Mouse (Mus musculus): ENCODE measurements around the gene Neto2. TPM values are rescaled to one million over a fixed set of nuclear protein-coding genes. Genes with fewer than 3 reads are reported as not detected.
A peak's percentile ranks its signal among the peaks of the same experiment; 100 is the strongest.

Gene Neto2
- polyA plus RNA-seq (2015; fragmentation: Nextera tagmentation; extraction: Ambion mirVana), result 0.43 and 0.47 TPM in 2 replicates

DNA sequence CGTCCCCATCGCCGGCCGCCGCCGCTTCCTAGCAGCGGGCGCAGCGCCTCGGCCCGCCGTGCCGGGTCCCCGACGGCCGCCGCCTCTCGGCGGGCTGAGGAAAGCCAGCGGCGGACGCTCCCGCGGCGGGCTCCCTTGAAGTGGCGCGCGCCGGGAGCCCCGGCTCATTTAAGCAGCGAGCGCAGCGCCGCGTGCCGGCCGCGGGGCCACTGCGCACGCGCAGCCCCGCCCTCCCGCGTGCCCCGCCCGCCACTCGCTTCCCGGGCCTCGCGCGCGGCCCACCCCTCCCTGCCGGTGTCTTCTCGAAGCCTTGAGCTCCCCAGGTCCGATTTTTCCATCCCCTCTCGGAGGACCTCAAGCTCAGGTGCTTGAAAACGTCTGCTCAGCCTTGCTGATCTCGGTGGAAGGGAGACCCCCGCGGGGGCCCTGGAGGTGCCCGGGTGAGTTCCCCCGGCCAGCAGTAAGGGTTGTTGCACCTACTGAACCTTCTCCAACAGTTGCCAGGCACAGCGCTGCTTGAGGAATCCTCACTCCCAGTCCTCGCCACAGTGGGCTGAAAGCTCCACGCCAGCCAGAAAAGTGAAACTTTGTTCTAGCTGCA lies at the start of gene Neto2:
Gene Neto2, minus strand, starts transcription at position 174 of the 601 bp plus-strand sequence.
- Histone ChIP-seq H3K27me3 (ENCODE audit: insufficient read depth, low read length) (peaks cover 15% of the 10 kb centered on the region), H3K4me1 (ENCODE audit: insufficient read depth) (peaks cover 13% of the 10 kb centered on the region), H3K9me3 (ENCODE audit: low read length) (no peaks in the 10 kb centered on the region), H3K9ac (replicated peaks) (peak within 1 kb of the TSS; percentile 55), H3K4me2 (ENCODE audit: low read depth, low read length) (peak within 1 kb of the TSS; percentile 99), H3K27ac (ENCODE audit: low read depth) (no peak within 1 kb of the TSS), H3K36me3 (replicated peaks; ENCODE audit: insufficient read depth, low read length) (no peaks in the 10 kb centered on the region), H3K4me3 (ENCODE audit: low read depth, low read length) (peak within 1 kb of the TSS; percentile 62)
- ATAC-seq, result peak; percentile 85
- WGBS (ENCODE audit: insufficient replicate concordance), result 14% methylated on average over 18 of the region's 65 CpGs
- TF ChIP-seq EP300 (IDR thresholded peaks at IDR 0.05; ENCODE audit: low read depth) (no peak), CTCF (IDR thresholded peaks at IDR 0.05; ENCODE audit: low read depth) (no peak)
- DNase-seq, result peak; percentile 73

DNA sequence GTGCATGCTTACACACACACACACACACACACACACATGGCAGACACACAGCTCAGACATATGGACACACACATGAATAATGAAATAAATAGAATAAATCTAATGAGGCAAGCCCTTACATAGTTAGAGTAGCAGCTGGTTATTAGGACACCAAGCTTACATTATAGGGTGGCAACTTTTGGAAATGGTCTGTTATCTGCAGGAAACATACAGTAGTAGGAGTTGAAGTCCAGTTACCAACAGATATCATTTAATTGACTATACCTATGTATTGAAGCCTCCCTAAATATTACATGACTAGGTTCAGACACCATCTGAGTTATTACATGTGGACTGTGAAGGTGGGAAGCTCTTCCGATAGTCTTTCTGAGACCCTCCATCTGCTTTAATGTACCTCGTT lies 44.3 kb upstream of the Neto2 start:
- TF ChIP-seq CTCF (IDR thresholded peaks at IDR 0.05; ENCODE audit: low read depth) (no peak), EP300 (IDR thresholded peaks at IDR 0.05; ENCODE audit: low read depth) (no peak)
- Histone ChIP-seq H3K36me3 (replicated peaks; ENCODE audit: insufficient read depth, low read length) (no peaks in the 10 kb centered on the region), H3K4me1 (ENCODE audit: insufficient read depth) (no peaks in the 10 kb centered on the region), H3K4me2 (ENCODE audit: low read depth, low read length) (no peak overlapping the region), H3K9ac (replicated peaks) (no peak overlapping the region), H3K27me3 (ENCODE audit: insufficient read depth, low read length) (no peaks in the 10 kb centered on the region), H3K27ac (ENCODE audit: low read depth) (no peak overlapping the region), H3K9me3 (ENCODE audit: low read length) (no peaks in the 10 kb centered on the region), H3K4me3 (ENCODE audit: low read depth, low read length) (no peak overlapping the region)
- WGBS (ENCODE audit: insufficient replicate concordance), result 81% methylated on average over 2 of the region's 2 CpGs
- DNase-seq, result no peak
- no peak for ATAC-seq

- H3K27me3 ChIP-seq (ENCODE audit: insufficient read depth, low read length), result no peaks in the 10 kb centered on the region
- H3K9ac ChIP-seq (replicated peaks), result no peak overlapping the region
- no peaks in the 10 kb centered on the region for H3K9me3 ChIP-seq (ENCODE audit: low read length)
- H3K27ac ChIP-seq (ENCODE audit: low read depth), result no peak overlapping the region
- ATAC-seq, result no peak
- TF ChIP-seq CTCF (IDR thresholded peaks at IDR 0.05; ENCODE audit: low read depth) (no peak), EP300 (IDR thresholded peaks at IDR 0.05; ENCODE audit: low read depth) (no peak)
- H3K4me3 ChIP-seq (ENCODE audit: low read depth, low read length), result no peak overlapping the region
- DNase-seq, result no peak
- H3K4me1 ChIP-seq (ENCODE audit: insufficient read depth), result no peaks in the 10 kb centered on the region
- peaks cover 10% of the 10 kb centered on the region; the same call in 1 of the 2 replicates for H3K36me3 ChIP-seq (replicated peaks; ENCODE audit: insufficient read depth, low read length)
- 78% methylated on average over 3 of the region's 3 CpGs for WGBS (ENCODE audit: insufficient replicate concordance)
- H3K4me2 ChIP-seq (ENCODE audit: low read depth, low read length), result no peak overlapping the region
Measured at GRCm38 (mm10) chr8:85730545-85730944, 29.8 kb upstream of the Neto2 start.

- peaks cover 8% of the 10 kb centered on the region for H3K36me3 ChIP-seq (replicated peaks; ENCODE audit: insufficient read depth, low read length)
- no peak overlapping the region for H3K4me3 ChIP-seq (ENCODE audit: low read depth, low read length)
- no peak overlapping the region for H3K4me2 ChIP-seq (ENCODE audit: low read depth, low read length)
- H3K27me3 ChIP-seq (ENCODE audit: insufficient read depth, low read length), result no peaks in the 10 kb centered on the region
- WGBS (ENCODE audit: insufficient replicate concordance), result 81% methylated on average over 5 of the region's 5 CpGs
- H3K4me1 ChIP-seq (ENCODE audit: insufficient read depth), result no peaks in the 10 kb centered on the region
- no peaks in the 10 kb centered on the region for H3K9me3 ChIP-seq (ENCODE audit: low read length)
- ATAC-seq, result no peak
- no peak overlapping the region for H3K27ac ChIP-seq (ENCODE audit: low read depth)
- TF ChIP-seq CTCF (IDR thresholded peaks at IDR 0.05; ENCODE audit: low read depth) (no peak), EP300 (IDR thresholded peaks at IDR 0.05; ENCODE audit: low read depth) (no peak)
- DNase-seq, result no peak
- H3K9ac ChIP-seq (replicated peaks), result no peak overlapping the region
Measured at GRCm38 (mm10) chr8:85717271-85717670, 16.5 kb upstream of the Neto2 start.

- no peak overlapping the region for H3K4me2 ChIP-seq (ENCODE audit: low read depth, low read length)
- H3K9me3 ChIP-seq (ENCODE audit: low read length), result no peaks in the 10 kb centered on the region
- H3K9ac ChIP-seq (replicated peaks), result no peak overlapping the region
- H3K4me1 ChIP-seq (ENCODE audit: insufficient read depth), result no peaks in the 10 kb centered on the region
- 89% methylated on average over 4 of the region's 4 CpGs for WGBS (ENCODE audit: insufficient replicate concordance)
- ATAC-seq, result no peak
- peaks cover 5% of the 10 kb centered on the region for H3K36me3 ChIP-seq (replicated peaks; ENCODE audit: insufficient read depth, low read length)
- H3K4me3 ChIP-seq (ENCODE audit: low read depth, low read length), result no peak overlapping the region
- H3K27me3 ChIP-seq (ENCODE audit: insufficient read depth, low read length), result no peaks in the 10 kb centered on the region
- H3K27ac ChIP-seq (ENCODE audit: low read depth), result no peak overlapping the region
- DNase-seq, result no peak
- TF ChIP-seq EP300 (IDR thresholded peaks at IDR 0.05; ENCODE audit: low read depth) (no peak), CTCF (IDR thresholded peaks at IDR 0.05; ENCODE audit: low read depth) (no peak)
Measured at GRCm38 (mm10) chr8:85716696-85717095, 16.0 kb upstream of the Neto2 start.

DNA sequence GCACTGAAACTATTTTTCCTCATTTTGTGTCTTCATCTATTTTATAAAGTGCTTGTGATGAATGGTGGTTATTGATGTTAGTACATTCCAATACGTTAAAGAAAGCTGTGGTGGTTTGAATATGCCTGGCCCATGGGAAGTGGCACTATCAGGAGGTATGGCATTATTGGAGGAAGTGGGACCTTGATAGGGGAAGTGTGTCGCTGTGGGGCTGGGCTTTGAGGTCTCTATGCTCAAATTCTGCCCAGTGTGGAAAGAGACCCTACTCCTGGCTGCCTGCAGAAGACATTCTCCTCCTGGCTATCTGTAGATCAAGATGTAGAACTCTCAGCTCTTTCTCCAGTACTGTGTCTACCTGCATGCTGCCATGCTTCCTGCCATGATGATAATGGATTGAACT lies 6.3 kb upstream of the Neto2 start:
- H3K4me2 ChIP-seq (ENCODE audit: low read depth, low read length), result no peak overlapping the region
- H3K4me1 ChIP-seq (ENCODE audit: insufficient read depth), result no peaks in the 10 kb centered on the region
- H3K9ac ChIP-seq (replicated peaks), result no peak overlapping the region
- H3K36me3 ChIP-seq (replicated peaks; ENCODE audit: insufficient read depth, low read length), result no peaks in the 10 kb centered on the region
- peaks cover 2% of the 10 kb centered on the region; the same call in 1 of the 2 replicates for H3K27me3 ChIP-seq (ENCODE audit: insufficient read depth, low read length)
- no peak overlapping the region for H3K27ac ChIP-seq (ENCODE audit: low read depth)
- WGBS (ENCODE audit: insufficient replicate concordance), result 54% methylated on average over 2 of the region's 2 CpGs
- H3K9me3 ChIP-seq (ENCODE audit: low read length), result no peaks in the 10 kb centered on the region
- no peak overlapping the region for H3K4me3 ChIP-seq (ENCODE audit: low read depth, low read length)
- DNase-seq (no peak), ATAC-seq (no peak)
- TF ChIP-seq CTCF (IDR thresholded peaks at IDR 0.05; ENCODE audit: low read depth) (no peak), EP300 (IDR thresholded peaks at IDR 0.05; ENCODE audit: low read depth) (no peak)
